Mouse (Mus musculus) spleen, adult 2 months (tissue): Measurements from ENCODE around the gene Tbc1d21.

Source experiments
- CTCF ChIP-seq: fragments of 200-500 bp; IDR thresholded peaks from 2 replicates; pipeline ENCODE4 v1.5.1; 2011; ENCODE audit warnings: mild to moderate bottlenecking, inconsistent platforms; ENCODE audit not compliant: insufficient read depth, insufficient read length, insufficient replicate concordance; ENCODE audit errors: extremely low read depth
- POLR2A ChIP-seq: fragments of 200-500 bp; IDR thresholded peaks from 2 replicates; pipeline ENCODE4 v1.6.1; 2011; ENCODE audit warnings: low read depth, low read length, inconsistent platforms

DNA sequence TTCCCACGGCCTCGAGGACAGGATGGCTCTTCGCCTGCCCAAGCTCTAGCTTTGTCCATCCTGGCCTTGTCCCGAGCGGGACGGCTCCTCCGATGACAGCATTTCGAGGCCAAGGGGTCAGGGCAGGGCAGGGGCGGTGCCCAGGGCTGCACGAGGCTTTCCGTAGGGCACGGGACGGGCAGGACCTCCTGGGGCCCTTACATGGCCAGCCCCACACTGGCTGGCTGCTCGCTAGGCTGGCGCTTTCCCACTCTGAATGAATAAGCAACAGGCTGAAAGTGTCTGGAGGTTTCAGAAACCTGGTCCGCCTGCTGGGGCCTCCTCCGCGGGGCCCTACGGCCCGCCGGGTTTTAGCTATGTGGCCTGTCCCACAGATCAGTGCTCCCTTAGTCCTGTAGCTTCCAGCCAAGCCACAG lies 57.3 kb downstream of the Tbc1d21 start, which contains the start of gene Loxl1:
- no peak for TF ChIP-seq POLR2A
- no peak for TF ChIP-seq CTCF
